ENCODE assay signal across 18 mouse cellular contexts in the genomic region with DNA sequence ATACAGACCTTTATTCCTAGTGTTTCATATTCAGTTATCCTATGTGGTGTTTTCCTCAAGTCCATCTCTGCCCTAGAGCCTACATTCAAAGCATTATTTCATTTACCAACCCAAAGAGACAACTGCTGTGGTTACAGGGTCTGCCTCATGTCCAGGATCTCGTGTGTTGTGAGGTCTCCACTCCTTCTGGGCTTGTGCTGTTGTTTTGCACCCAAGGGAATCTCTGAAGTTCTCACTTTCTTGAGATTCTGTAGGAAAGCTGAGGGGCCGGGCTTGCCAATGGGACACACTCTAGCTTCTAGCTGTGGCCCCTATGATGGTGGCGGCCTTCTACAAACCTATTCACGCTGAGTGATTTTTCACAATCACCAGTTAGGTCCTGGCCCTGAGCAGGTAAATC.
"Had no signal": no experiment of that assay in that cellular context is flagged by ENCODE, and none has a peak within 500 bp of the region (broad histone marks: within the 10 kb centered on the region; RNA-seq: fewer than 3 reads in every experiment).

No protein-coding gene starts in this region.

- H3K4me3 ChIP-seq: limb, embryonic 12.5 days; limb, embryonic 15.5 days; midbrain, embryonic 12.5 days; midbrain, embryonic 15.5 days had no signal

- H3K27ac ChIP-seq: limb, embryonic 12.5 days; limb, embryonic 15.5 days; liver, embryonic 14.5 days; macrophage; midbrain, embryonic 12.5 days; midbrain, embryonic 15.5 days; stomach, postnatal 0 days had no signal

- H3K9ac ChIP-seq: limb, embryonic 12.5 days; limb, embryonic 15.5 days; liver, embryonic 14.5 days; liver, postnatal 0 days; lung, embryonic 14.5 days; midbrain, embryonic 12.5 days; midbrain, embryonic 15.5 days had no signal

- DNase-seq: kidney, adult 9 months; kidney, postnatal 14 days; kidney, postnatal 4 days; left cerebral cortex, postnatal 4 days; liver, postnatal 0 days; lung, embryonic 14.5 days; right cerebral cortex, postnatal 4 days; thymus, adult 2 months; thymus, postnatal 25 days had no signal

- H3K27me3 ChIP-seq: limb, embryonic 12.5 days; limb, embryonic 15.5 days; midbrain, embryonic 12.5 days had no signal

- ATAC-seq: liver, postnatal 0 days; lung, postnatal 0 days; midbrain, embryonic 15.5 days had no signal

- H3K36me3 ChIP-seq: limb, embryonic 12.5 days; limb, embryonic 15.5 days; midbrain, embryonic 12.5 days; midbrain, embryonic 15.5 days had no signal

- H3K4me2 ChIP-seq: limb, embryonic 12.5 days; limb, embryonic 15.5 days; liver, embryonic 11.5 days; lung, embryonic 14.5 days; midbrain, embryonic 12.5 days; midbrain, embryonic 15.5 days had no signal

- H3K9me3 ChIP-seq: limb, embryonic 12.5 days; limb, embryonic 15.5 days; midbrain, embryonic 12.5 days; midbrain, embryonic 15.5 days had no signal
